In the genomic region with DNA sequence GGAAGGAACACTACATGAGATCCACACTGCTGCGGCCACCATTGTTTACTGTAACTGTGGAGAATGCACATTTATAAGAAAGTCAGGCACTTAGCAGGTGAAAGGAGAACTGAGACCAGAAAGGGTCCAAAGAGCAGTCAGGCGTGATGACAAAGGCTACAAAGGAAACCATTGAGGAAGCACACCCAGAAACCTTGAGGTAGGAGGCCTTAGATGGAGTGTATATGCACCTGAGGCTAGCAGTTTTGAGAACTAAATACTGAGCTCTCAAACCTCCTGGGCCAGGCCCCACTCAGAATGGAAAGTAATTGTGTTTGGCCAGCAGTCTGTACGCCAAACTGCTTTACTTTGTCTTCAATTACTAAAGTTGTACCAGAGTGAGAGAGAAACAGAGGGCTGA, we compare ENCODE assay signal across 24 mouse cellular contexts. TPM values are rescaled to one million over a fixed set of nuclear protein-coding genes. Genes with fewer than 3 reads are reported as not detected.
DNase-seq lines count a peak whose midpoint lies in the region; TF ChIP-seq lines count a peak whose summit lies in the region.
"Had no signal": no experiment of that assay in that cellular context is flagged by ENCODE, and none has a peak within 500 bp of the region (broad histone marks: within the 10 kb centered on the region; RNA-seq: fewer than 3 reads in every experiment).

No protein-coding gene starts in this region.

- TF ChIP-seq CTCF in spleen, adult 2 months (IDR thresholded peaks at IDR 0.05; ENCODE audit: extremely low read depth, insufficient read depth, insufficient read length, insufficient replicate concordance), result no peak
- no peak for TF ChIP-seq CTCF in left cerebral cortex, adult 2 months (IDR thresholded peaks at IDR 0.05)

- no peak for TF ChIP-seq POLR2A in spleen, adult 2 months (IDR thresholded peaks at IDR 0.05; ENCODE audit: low read depth, low read length)

- DNase-seq in lung, postnatal 36 days, result peak; percentile 23
- DNase-seq in lung, postnatal 10 days, result no peak
- peak; percentile 6 for DNase-seq in ZHBTc4 (ENCODE audit: low read depth, low spot score)
- DNase-seq in spleen, adult 2 months (ENCODE audit: low read depth in 1 of 2, low spot score in 2 of 2), result peak; percentile 41 to 57
- DNase-seq in left cerebral cortex, adult 9 months (ENCODE audit: low spot score in 2 of 2), result no peak
- no peak for DNase-seq in left cerebral cortex, adult 2 months (ENCODE audit: extremely low spot score in 1 of 2, low spot score in 2 of 2)
- no peak for DNase-seq in frontal cortex, postnatal 10 days (ENCODE audit: low spot score in 2 of 2)
- DNase-seq: adrenal gland, postnatal 10 days; cerebellum, adult 18-20 months; cerebellum, adult 9-11 months; cerebellum, postnatal 36 days; forebrain, postnatal 0 days; gastrocnemius, adult 2 months; gastrocnemius, postnatal 25 days had no signal

- intact Hi-C loops in left cerebral cortex, adult 2 months (cut with DNase I), result no loop called here

- no peaks in the 10 kb centered on the region; the same call in 1 of the 2 replicates for H3K4me1 ChIP-seq in spleen, adult 2 months (ENCODE audit: control insufficient read depth, insufficient read depth, insufficient read length)
- H3K4me1 ChIP-seq: embryonic facial prominence, embryonic 13.5 days; forebrain, embryonic 12.5 days; heart, embryonic 12.5 days; hindbrain, embryonic 10.5 days had no signal

- H3K4me3 ChIP-seq in spleen, adult 2 months (ENCODE audit: extremely low read depth, insufficient read depth, insufficient read length), result no peak overlapping the region
- H3K4me3 ChIP-seq in left cerebral cortex, adult 2 months, result no peak overlapping the region
- H3K4me3 ChIP-seq: embryonic facial prominence, embryonic 13.5 days; forebrain, embryonic 12.5 days; gastrocnemius, adult 2 months; heart, embryonic 12.5 days; hindbrain, embryonic 10.5 days had no signal

- WGBS in spleen, adult 2 months, result 45% methylated on average over 3 of the region's 3 CpGs

- no peaks in the 10 kb centered on the region for H3K27me3 ChIP-seq in spleen, adult 2 months (ENCODE audit: control insufficient read depth, insufficient read depth, low read length)
- H3K27me3 ChIP-seq: embryonic facial prominence, embryonic 13.5 days; forebrain, embryonic 12.5 days; heart, embryonic 12.5 days had no signal

- H3K36me3 ChIP-seq in spleen, adult 2 months (ENCODE audit: control insufficient read depth, insufficient read depth, low read length), result no peaks in the 10 kb centered on the region
- H3K36me3 ChIP-seq: embryonic facial prominence, embryonic 13.5 days; forebrain, embryonic 12.5 days; heart, embryonic 12.5 days; hindbrain, embryonic 10.5 days had no signal

- peak overlapping the region; percentile 91 for H3K27ac ChIP-seq in spleen, adult 2 months (ENCODE audit: insufficient read depth, low read length)
- no peak overlapping the region for H3K27ac ChIP-seq in left cerebral cortex, adult 2 months
- H3K27ac ChIP-seq: embryonic facial prominence, embryonic 13.5 days; forebrain, embryonic 12.5 days; gastrocnemius, adult 2 months; hindbrain, embryonic 10.5 days; hindbrain, embryonic 14.5 days had no signal

RNA-seq across cellular contexts. Expression of gene Gpr82, which starts 9.2 kb away (rescaled TPM):
- polyA plus RNA-seq in spleen, adult 2 months (2012; rRNA removed), result 0.11 and 0.18 TPM in 2 replicates
- total RNA-seq in left cerebral cortex, adult 2 months (2021), result not detected
- total RNA-seq: adrenal gland, postnatal 10 days; adrenal gland, postnatal 4 days; ES-E14; forebrain, postnatal 0 days; gastrocnemius, adult 2 months; gastrocnemius, postnatal 25 days; granulocyte monocyte progenitor cell, adult 5-6 weeks; heart, adult 8-10 months; heart, postnatal 25 days had no signal

RNA-seq across cellular contexts. Expression of gene Gpr34, which starts 38.5 kb away (rescaled TPM):
- 0.54 and 0.58 TPM in 2 replicates for polyA plus RNA-seq in spleen, adult 2 months (2012; rRNA removed)
- 10 to 100 TPM in 1 of 2 experiments, 1 to 10 TPM in 1; 7.6 to 10.5 TPM for total RNA-seq in left cerebral cortex, adult 2 months (2021)
- total RNA-seq: ES-E14; granulocyte monocyte progenitor cell, adult 5-6 weeks had no signal

Comparison
In these comparisons a context has a peak if more than half of its experiments do, and no peak if none do; other contexts are left out.
1. DNase-seq: peak in lung, postnatal 36 days (single experiment), ZHBTc4 (single experiment) and spleen, adult 2 months (2 of 2); none in lung, postnatal 10 days (single experiment), left cerebral cortex, adult 9 months (0 of 2), left cerebral cortex, adult 2 months (0 of 2) and frontal cortex, postnatal 10 days (0 of 2).